Mouse (Mus musculus): ENCODE measurements around the gene Olfr1183.
"Not testable (repeated sequence)": the region's sequence is repeated elsewhere in the genome, so short reads cannot be mapped to it uniquely, and the experiment has no call there.

The Olfr1183 gene

DNA sequence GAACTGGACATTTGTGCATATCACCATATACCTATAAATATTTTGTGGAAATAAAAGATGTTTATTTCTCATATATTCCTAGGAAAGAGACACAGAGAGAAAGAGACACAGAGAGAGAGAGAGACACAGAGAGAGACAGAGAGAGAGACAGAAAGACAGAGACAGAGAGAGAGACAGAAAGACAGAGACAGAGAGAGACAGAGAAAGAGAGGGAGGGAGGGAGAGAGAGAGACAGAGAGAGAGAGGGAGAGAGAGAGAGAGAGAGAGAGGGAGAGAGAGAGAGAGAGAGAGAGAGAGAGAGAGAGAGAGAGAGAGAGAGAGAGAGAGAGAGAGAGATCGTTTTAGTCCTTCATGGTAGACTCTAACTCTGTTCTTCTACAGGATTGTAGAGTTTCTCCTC, at the start of gene Olfr1183:
Gene Olfr1183, plus strand, starts transcription at position 301 of the 400 bp plus-strand sequence.
- not testable (repeated sequence) for DNase-seq (ENCODE audit: low read depth, low spot score)

DNA sequence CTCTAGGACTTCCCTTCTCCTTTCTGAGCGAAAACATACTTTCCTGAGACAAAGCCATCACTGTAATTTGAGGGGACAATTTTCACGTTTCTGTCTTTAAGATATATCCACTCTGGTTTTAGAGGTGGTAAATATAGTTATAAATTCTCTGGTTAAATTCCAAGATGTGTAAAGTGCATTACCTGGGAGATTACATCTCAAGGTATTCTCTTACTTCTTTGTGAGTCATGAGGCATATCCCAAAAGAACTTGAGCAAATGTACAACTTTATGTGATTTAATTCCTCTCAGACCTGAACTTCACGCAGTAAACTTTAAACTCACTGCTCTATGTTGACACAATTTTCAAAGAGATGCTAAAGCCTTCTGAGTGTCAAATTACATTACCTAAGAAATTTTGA, 48.3 kb upstream of the Olfr1183 start, which contains the start of gene Olfr1179:
Gene Olfr1179, minus strand, starts transcription at position 101 of the 400 bp plus-strand sequence.
- DNase-seq (ENCODE audit: low read depth, low spot score), result no peak

DNA sequence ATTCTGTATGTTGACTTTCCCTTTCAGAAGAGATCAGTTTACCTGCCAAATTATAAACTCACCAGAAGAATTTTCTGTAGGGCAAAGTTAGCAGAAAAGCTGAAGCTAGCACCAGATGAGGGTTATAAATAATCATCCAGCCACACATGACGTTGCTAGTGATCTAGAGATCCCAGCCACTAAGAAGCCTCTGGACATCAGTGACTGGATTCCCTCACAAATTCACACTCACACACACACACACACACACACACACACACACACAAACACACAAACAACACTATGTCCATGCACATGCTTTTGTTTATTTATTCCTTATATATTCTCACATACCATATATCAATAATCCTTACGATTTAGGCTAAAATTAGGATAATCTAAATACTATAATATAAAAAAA, 35.6 kb upstream of the Olfr1183 start, which contains the start of gene Olfr1180:
Gene Olfr1180, minus strand, starts transcription at position 101 of the 400 bp plus-strand sequence.
- no peak for DNase-seq (ENCODE audit: low read depth, low spot score)

- DNase-seq (ENCODE audit: low read depth, low spot score), result no peak
These were observed 28.6 kb upstream of the Olfr1183 start, which contains the start of gene Olfr1181 for GRCm38 (mm10) chr2:88426071-88426470. Olfr1181 (minus strand) TSS chr2:88426171.

DNA sequence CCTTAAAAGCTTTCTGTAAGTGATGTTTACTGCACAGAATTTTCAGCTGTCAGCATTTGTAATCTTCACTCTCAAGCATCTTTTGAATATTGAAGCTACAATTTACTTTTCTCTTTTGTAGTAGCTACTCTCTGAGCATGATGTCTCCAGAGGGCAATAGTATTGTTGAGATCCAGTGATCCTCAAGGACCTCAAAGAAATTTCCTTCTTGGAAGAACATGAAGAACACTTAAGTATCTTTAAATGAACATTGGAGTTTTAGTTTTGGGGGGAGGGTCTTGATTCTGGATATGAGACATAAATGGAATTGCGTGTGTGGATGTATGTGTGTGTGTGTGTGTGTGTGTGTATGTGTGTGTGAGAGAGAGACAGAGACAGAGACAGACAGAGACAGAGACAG, 5.6 kb upstream of the Olfr1183 start, which contains the start of gene Gm13757:
Gene Gm13757, minus strand, starts transcription at position 101 of the 400 bp plus-strand sequence.
- DNase-seq (ENCODE audit: low read depth, low spot score), result no peak

DNA sequence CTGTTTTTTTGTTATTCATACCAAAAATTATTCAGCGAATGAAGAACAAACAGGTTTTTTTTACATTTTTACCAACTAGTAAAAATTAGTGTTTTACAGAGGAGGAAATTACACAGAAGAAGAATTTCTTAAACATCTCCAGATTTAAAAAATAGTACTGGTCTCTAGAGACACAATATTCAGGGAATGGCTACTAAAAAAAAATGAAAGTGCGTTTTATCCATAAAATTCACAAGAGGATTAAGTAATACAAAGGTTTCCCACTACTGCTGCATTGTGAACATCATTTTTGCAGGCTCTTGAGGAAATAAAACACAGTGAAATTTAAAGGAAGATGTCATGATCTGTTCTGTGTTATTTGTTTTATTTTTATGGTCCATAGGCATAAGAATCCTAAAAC, 28.6 kb downstream of the Olfr1183 start, which contains the start of gene Olfr1184:
Gene Olfr1184, plus strand, starts transcription at position 301 of the 400 bp plus-strand sequence.
- no peak for DNase-seq (ENCODE audit: low read depth, low spot score)

DNA sequence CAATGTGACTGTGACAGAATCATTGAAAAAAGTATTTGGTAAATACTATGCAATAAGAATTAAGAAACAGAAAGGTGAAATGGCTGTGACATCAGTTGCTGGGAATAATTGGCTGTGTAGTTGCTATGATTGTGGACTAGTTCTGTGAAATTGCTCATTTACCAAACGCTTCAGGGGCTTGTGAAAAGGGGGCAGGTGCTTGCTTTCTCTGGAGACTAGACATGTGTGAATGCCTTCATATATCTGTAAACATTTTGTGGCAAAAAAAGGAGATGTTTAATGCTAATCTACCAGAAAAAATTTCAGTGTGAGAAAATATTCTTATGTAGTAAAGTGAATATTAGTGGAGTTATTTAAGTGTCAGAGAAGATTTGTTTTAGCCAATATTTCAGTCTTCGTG, 38.4 kb downstream of the Olfr1183 start, which contains the start of gene Olfr1185-ps1:
Gene Olfr1185-ps1, plus strand, starts transcription at position 301 of the 400 bp plus-strand sequence.
- no peak for DNase-seq (ENCODE audit: low read depth, low spot score)

DNA sequence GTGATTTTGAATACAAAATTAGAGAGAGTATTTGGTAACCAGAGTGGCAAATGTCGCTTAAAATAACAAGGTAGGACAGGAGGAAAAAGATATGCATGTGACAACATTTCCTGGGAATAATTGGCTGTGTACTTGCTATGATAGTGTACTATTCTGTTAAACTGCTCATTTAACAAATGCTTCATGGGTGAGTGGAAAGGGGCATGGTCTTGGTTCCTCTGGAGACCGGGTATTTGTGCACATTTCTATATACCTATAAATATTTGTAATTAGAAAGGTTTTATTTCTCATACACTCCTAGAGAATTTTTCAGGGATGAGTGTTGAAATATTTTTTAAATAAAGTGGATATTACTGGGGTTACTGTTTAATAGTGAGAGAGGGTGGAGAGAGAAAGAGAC, 63.6 kb downstream of the Olfr1183 start, which contains the start of gene Olfr1186:
Gene Olfr1186, plus strand, starts transcription at position 301 of the 400 bp plus-strand sequence.
- DNase-seq (ENCODE audit: low read depth, low spot score), result no peak

All from embryo, embryonic 11.5 days (tissue).